Mouse (Mus musculus) CH12.LX (cell line): ENCODE data around the gene 4921539E11Rik. TPM values are rescaled to one million over a fixed set of nuclear protein-coding genes. Genes with fewer than 3 reads are reported as not detected.

Experiments used
- DNase-seq: peaks from one replicate; pipeline ENCODE4 v3.0.0-alpha.2; 2013; ENCODE audit errors: extremely low read depth
- H3K27ac ChIP-seq: 2 replicates; pipeline ENCODE4 v1.5.1; 2012; ENCODE audit warnings: low read depth, mild to moderate bottlenecking, control low read depth, moderate library complexity; ENCODE audit not compliant: insufficient read depth
- H3K27me3 ChIP-seq: replicated peaks from 2 replicates; pipeline ENCODE3; 2012; ENCODE audit warnings: inconsistent platforms
- H3K36me3 ChIP-seq, 2 experiments: replicated peaks in 1 of 2; 2 replicates each; pipeline versions ENCODE3 to v1.6.1; 2012; ENCODE audit warnings: inconsistent platforms in 1 of 2, low read length in 1 of 2, mild to moderate bottlenecking in 1 of 2, mixed read lengths in 1 of 2, moderate library complexity in 1 of 2; ENCODE audit not compliant: control insufficient read depth in 1 of 2, insufficient read depth in 1 of 2
- H3K4me1 ChIP-seq, 2 experiments: 2 replicates each; pipeline ENCODE4 v1.6.1; 2012; ENCODE audit warnings: inconsistent platforms in 1 of 2, moderate library complexity in 1 of 2; ENCODE audit not compliant: insufficient read depth in 2 of 2, control insufficient read depth in 1 of 2
- H3K4me2 ChIP-seq: 2 replicates; pipeline ENCODE4 v1.6.1; 2012; ENCODE audit warnings: low read depth, mild to moderate bottlenecking, control low read depth; ENCODE audit not compliant: poor library complexity, insufficient read depth, severe bottlenecking
- H3K4me3 ChIP-seq, 3 experiments: fragments of 150-350 bp in 1 of 3; sonication (generic) in 1 of 3; replicated peaks in 1 of 3; 2 replicates each; pipeline versions ENCODE3 to v1.5.1; 2011 to 2012; ENCODE audit warnings: low read depth in 2 of 3, low read length in 2 of 3, mild to moderate bottlenecking in 2 of 3, moderate library complexity in 2 of 3, control low read depth in 1 of 3, improper control_type of control experiment in 1 of 3, inconsistent platforms in 1 of 3, mixed read lengths in 1 of 3; ENCODE audit not compliant: poor library complexity in 1 of 3
- H3K79me2 ChIP-seq: replicated peaks from 2 replicates; pipeline ENCODE4 v1.6.1; 2012; ENCODE audit warnings: mild to moderate bottlenecking, moderate library complexity; ENCODE audit not compliant: control insufficient read depth, poor library complexity, insufficient read depth, severe bottlenecking; ENCODE audit errors: extremely low read depth
- H3K9ac ChIP-seq: 2 replicates; pipeline ENCODE4 v1.6.1; 2012; ENCODE audit warnings: low read depth, mild to moderate bottlenecking, control low read depth, moderate library complexity; ENCODE audit not compliant: insufficient read depth
- H3K9me3 ChIP-seq: replicated peaks from 2 replicates; pipeline ENCODE3; 2012; ENCODE audit warnings: low read length, inconsistent platforms, mixed read lengths
- BHLHE40 ChIP-seq: IDR thresholded peaks from 2 replicates; pipeline ENCODE4 v1.6.1; 2011; ENCODE audit warnings: mild to moderate bottlenecking, low read depth, low read length, improper control_type of control experiment
- CHD1 ChIP-seq: IDR thresholded peaks from 2 replicates; pipeline ENCODE4 v1.6.1; 2012; ENCODE audit warnings: low read depth, low read length, improper control_type of control experiment, inconsistent platforms
- ELF1 ChIP-seq: IDR thresholded peaks from 2 replicates; pipeline ENCODE4 v1.6.1; 2014; ENCODE audit warnings: low read depth, mild to moderate bottlenecking, inconsistent platforms, low read length, improper control_type of control experiment
- ETS1 ChIP-seq: conservative IDR thresholded peaks from 2 replicates; pipeline ENCODE4 v1.6.1; 2012; ENCODE audit warnings: low read depth, mild to moderate bottlenecking, inconsistent platforms, low read length, improper control_type of control experiment, moderate library complexity
- JUN ChIP-seq: IDR thresholded peaks from 2 replicates; pipeline ENCODE4 v1.6.1; 2011; ENCODE audit warnings: low read depth, mild to moderate bottlenecking, low read length, improper control_type of control experiment, moderate library complexity; ENCODE audit not compliant: insufficient read depth
- MAFK ChIP-seq: IDR thresholded peaks from 2 replicates; pipeline ENCODE4 v1.6.1; 2011; ENCODE audit warnings: low read length, improper control_type of control experiment; ENCODE audit not compliant: insufficient replicate concordance
- MXI1 ChIP-seq: IDR thresholded peaks from 2 replicates; pipeline ENCODE4 v1.6.1; 2011; ENCODE audit warnings: mild to moderate bottlenecking, low read depth, low read length, improper control_type of control experiment
- NELFE ChIP-seq: IDR thresholded peaks from 2 replicates; pipeline ENCODE4 v1.6.1; 2011; ENCODE audit warnings: low read depth, low read length, improper control_type of control experiment
- POLR2A ChIP-seq: IDR thresholded peaks from 2 replicates; pipeline ENCODE4 v1.6.1; 2011; ENCODE audit warnings: low read depth, mild to moderate bottlenecking, improper control_type of control experiment, low read length
- RAD21 ChIP-seq: IDR thresholded peaks from 2 replicates; pipeline ENCODE4 v1.6.1; 2011; ENCODE audit warnings: low read depth, mild to moderate bottlenecking, low read length, improper control_type of control experiment, moderate library complexity
- SIN3A ChIP-seq: IDR thresholded peaks from 2 replicates; pipeline ENCODE4 v1.6.1; 2012; ENCODE audit warnings: low read length, improper control_type of control experiment, inconsistent platforms
- SMC3 ChIP-seq: IDR thresholded peaks from 2 replicates; pipeline ENCODE4 v1.6.1; 2011; ENCODE audit warnings: low read depth, low read length, improper control_type of control experiment
- TBP ChIP-seq: conservative IDR thresholded peaks from 2 replicates; pipeline ENCODE4 v1.6.1; 2011; ENCODE audit warnings: low read depth, low read length, improper control_type of control experiment
- UBTF ChIP-seq: IDR thresholded peaks from 2 replicates; pipeline ENCODE4 v1.6.1; 2012; ENCODE audit warnings: low read depth, mild to moderate bottlenecking, inconsistent platforms, low read length, improper control_type of control experiment, moderate library complexity
- USF1 ChIP-seq: IDR thresholded peaks from 2 replicates; pipeline ENCODE4 v1.6.1; 2014; ENCODE audit warnings: low read depth, mild to moderate bottlenecking, inconsistent platforms, low read length, improper control_type of control experiment
- ZMIZ1 ChIP-seq: IDR thresholded peaks from 2 replicates; pipeline ENCODE4 v1.6.1; 2012; ENCODE audit warnings: low read depth, mild to moderate bottlenecking, inconsistent platforms, low read length, improper control_type of control experiment
- ZNF384 ChIP-seq: IDR thresholded peaks from 2 replicates; pipeline ENCODE4 v1.6.1; 2012; ENCODE audit warnings: low read depth, low read length, improper control_type of control experiment, inconsistent platforms
- dilution Hi-C: fragments of 300-500 bp; cut with MboI; formaldehyde crosslinking; loops from 2 replicates; pipeline ENCODE4 v1.14.3; 2020; ENCODE audit warnings: low sequenced_read_pairs; ENCODE audit not compliant: extremely low pct_unique_long_range_greater_than_20kb, extremely low pct_ligation_motif_present
- in situ Hi-C: fragments of 300-500 bp; cut with MboI; formaldehyde crosslinking; loops from 3 replicates; pipeline ENCODE4 v1.14.3; 2019; ENCODE audit warnings: low sequenced_read_pairs, low pct_ligation_motif_present, low pct_unique_long_range_greater_than_20kb, mixed read lengths
- polyA plus RNA-seq: library from polyadenylated mRNA; unstranded; fragments of >175 nt; gene quantifications from 2 replicates; pipeline ENCODE4 v1.2.1, GENCODE M21; 2012; ENCODE audit warnings: low read depth; ENCODE audit not compliant: insufficient read length
- total RNA-seq, 2 experiments: library from RNA; depleted of rRNA; stranded (reverse); fragments of 300-350 nt in 1 of 2; fragments of >200 nt in 1 of 2; gene quantifications; 2 replicates each; pipeline ENCODE4 v1.2.3; 2012 to 2014

The 4921539E11Rik gene
- total and polyA plus RNA-seq, 3 experiments, result not detected

DNA sequence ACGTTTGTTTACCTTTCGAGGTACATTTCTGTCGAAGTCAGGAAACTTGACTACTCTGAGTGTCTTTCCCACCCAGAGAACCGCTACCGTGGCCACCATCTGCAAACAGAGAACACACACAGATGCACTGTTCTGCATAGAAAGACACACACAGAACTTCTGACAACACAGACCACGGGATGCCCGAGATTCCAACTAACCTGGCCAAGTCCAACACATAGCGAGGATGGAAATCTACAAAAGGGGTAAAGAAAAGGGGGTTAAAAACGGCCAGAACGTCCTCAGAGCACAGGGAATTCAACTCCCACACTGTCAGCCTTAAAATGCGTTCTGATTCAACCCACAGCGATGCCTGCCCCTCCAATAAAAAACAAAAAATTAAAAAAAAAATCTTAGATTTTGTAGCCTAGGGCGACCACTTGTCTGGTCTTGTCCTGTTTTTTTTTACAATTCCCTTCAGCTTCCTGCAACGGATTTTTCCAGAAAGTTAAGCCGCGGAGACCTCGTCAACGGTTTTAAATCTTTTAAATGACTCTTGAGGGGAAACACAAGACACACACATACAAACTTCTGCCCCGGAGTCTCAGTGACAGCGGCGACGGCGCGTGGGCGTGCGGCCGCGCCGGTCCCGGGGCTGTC, 76.7 kb downstream of the 4921539E11Rik start:
- peak overlapping the region; percentile 72 for H3K4me2 ChIP-seq
- 0 out of 2 replicates have a peak, but pooled peaks have one; percentile 22 for TF ChIP-seq UBTF
- TF ChIP-seq TBP, result no peak
- TF ChIP-seq CHD1, result peak; percentile 64; the same call in 1 of the 2 replicates
- TF ChIP-seq JUN, result no peak
- peak; percentile 68 for TF ChIP-seq MXI1
- no peak for TF ChIP-seq USF1
- no peak for TF ChIP-seq RAD21
- TF ChIP-seq ZNF384, result no peak
- no peak for TF ChIP-seq BHLHE40
- TF ChIP-seq ZMIZ1, result no peak; the same call in 1 of the 2 replicates
- TF ChIP-seq SMC3, result no peak
- peak; percentile 45 for TF ChIP-seq SIN3A
- TF ChIP-seq, all 38 proteins: peak for 4
- Histone ChIP-seq H3K4me1 (peaks cover 7 to 27% of the 10 kb centered on the region in 2 experiments), H3K9me3 (no peaks in the 10 kb centered on the region), H3K27me3 (no peaks in the 10 kb centered on the region), H3K27ac (peak overlapping the region; percentile 55), H3K9ac (peak overlapping the region; percentile 95), H3K4me3 (peak overlapping the region; percentile 68 to 95 (median 84)), H3K79me2 (peaks cover 13% of the 10 kb centered on the region), H3K36me3 (peaks cover 9 to 33% of the 10 kb centered on the region in 2 experiments)
- DNase-seq, result peak; percentile 15
- in situ Hi-C loops, result no loop called here
- dilution Hi-C loops, result no loop called here

DNA sequence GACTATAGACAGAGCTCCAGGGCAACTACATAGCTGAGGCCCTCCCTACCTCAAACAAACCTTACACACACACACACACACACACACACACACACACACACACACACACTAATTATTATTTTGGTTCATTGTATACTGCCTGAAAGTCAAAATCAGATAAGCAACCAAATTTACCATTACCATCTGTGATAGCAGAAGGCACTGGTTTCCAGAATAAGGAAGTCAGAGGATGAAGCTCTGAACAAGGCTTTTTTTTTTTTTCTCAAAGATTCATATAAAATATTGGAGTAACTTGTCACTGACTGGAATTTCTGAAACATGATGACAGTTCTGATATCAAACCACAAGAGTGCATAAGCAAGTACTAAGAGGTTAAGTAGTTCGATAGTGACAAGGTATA, 82.1 kb downstream of the 4921539E11Rik start:
- no peak overlapping the region for H3K4me3 ChIP-seq
- in situ Hi-C loops (no loop called here), dilution Hi-C loops (no loop called here)
- no peak overlapping the region for H3K4me2 ChIP-seq
- DNase-seq, result no peak
- no peaks in the 10 kb centered on the region for H3K9me3 ChIP-seq
- TF ChIP-seq JUN (no peak), ELF1 (no peak), ETS1 (no peak), POLR2A (no peak), NELFE (no peak), MAFK (no peak), TBP (no peak)
- H3K79me2 ChIP-seq, result peaks cover 3% of the 10 kb centered on the region
- peaks cover 32 to 77% of the 10 kb centered on the region in 2 experiments for H3K36me3 ChIP-seq
- no peak overlapping the region for H3K27ac ChIP-seq
- no peak overlapping the region for H3K9ac ChIP-seq
- peaks cover 3 to 19% of the 10 kb centered on the region in 2 experiments; a peak in 2 of 4 replicates for H3K4me1 ChIP-seq
- no peaks in the 10 kb centered on the region for H3K27me3 ChIP-seq
